Mouse (Mus musculus) olfactory bulb, adult 2 months (tissue): ENCODE results near the gene Rnf11. TPM values are rescaled to one million over a fixed set of nuclear protein-coding genes. Genes with fewer than 3 reads are reported as not detected.

ENCODE experiments used
- H3K27ac ChIP-seq: fragments of 200-500 bp; 2 replicates; pipeline ENCODE4 v1.5.1; 2012; ENCODE audit warnings: low read depth, low read length; ENCODE audit not compliant: insufficient read depth
- H3K4me1 ChIP-seq: fragments of 200-500 bp; 2 replicates; pipeline ENCODE4 v1.6.1; 2012; ENCODE audit warnings: low read length; ENCODE audit not compliant: control insufficient read depth, insufficient read depth
- H3K4me3 ChIP-seq: fragments of 200-500 bp; 2 replicates; pipeline ENCODE4 v1.5.1; 2012; ENCODE audit warnings: mild to moderate bottlenecking, low read depth, low read length, moderate library complexity; ENCODE audit not compliant: insufficient read depth
- CTCF ChIP-seq: fragments of 200-500 bp; IDR thresholded peaks from 2 replicates; pipeline ENCODE4 v1.5.1; 2012; ENCODE audit warnings: low read depth, mild to moderate bottlenecking, low read length, moderate library complexity; ENCODE audit not compliant: insufficient read depth
- POLR2A ChIP-seq: fragments of 200-500 bp; IDR thresholded peaks from 2 replicates; pipeline ENCODE4 v1.6.1; 2012; ENCODE audit warnings: mild to moderate bottlenecking, low read depth, low read length, moderate library complexity; ENCODE audit not compliant: insufficient read depth
- WGBS: fragments of 180-500 bp; shearing (Covaris S2); methylation state at CpG from one replicate; pipeline ENCODE4 v1.1.7; 2018; 5-methylcytosine and 5-hydroxymethylcytosine counted together
- polyA plus RNA-seq: library from polyadenylated mRNA; stranded (reverse); fragments of >200 nt; gene quantifications from 2 replicates; pipeline ENCODE4 v1.2.4, GENCODE M21; 2012; ENCODE audit warnings: low replicate concordance; ENCODE audit not compliant: missing spikeins, insufficient read depth, insufficient read length

The Rnf11 gene
- polyA plus RNA-seq, 1 experiment = not detected

DNA sequence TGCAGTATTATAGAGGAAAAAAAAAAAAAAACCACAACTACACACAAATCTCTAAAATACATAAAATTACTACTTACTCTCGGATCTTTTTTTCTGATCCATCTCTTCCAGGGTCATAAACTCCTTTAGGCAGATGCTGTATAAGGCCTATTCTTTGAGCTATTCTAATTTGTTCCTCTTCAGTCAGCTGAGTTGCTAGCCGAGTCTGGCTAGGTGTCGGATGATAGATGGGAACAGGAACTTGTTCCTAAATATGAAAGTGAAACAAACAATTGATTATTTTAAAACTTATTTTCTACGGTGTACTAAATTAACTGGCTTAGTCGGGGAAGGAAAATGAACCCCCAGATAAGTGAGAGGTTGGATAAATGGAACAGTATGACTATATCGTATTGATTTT, 27.7 kb downstream of the Rnf11 start:
- WGBS = 89% methylated on average over 6 of the region's 6 CpGs

DNA sequence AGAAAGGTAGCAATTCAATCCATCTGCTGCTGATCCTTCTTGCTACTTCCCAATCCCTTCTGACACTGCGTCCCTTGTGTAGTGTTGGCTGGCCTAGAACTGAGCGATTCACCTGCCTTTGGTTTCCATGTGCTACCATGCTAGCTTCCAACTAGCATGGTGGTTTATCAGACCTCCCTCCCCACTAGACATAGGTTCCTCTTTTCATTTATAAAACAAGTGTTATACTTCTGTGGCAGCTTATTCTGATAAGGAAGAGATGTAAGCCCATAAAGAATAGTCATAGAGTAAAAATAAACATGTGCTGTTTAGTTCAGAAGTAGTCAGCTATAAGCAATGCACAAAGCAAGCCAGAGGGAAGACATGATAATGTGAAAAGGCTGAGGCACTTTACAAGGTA, 36.0 kb downstream of the Rnf11 start:
- TF ChIP-seq CTCF = no peak
- TF ChIP-seq POLR2A = no peak
- WGBS = 97% methylated on average over 2 of the region's 2 CpGs

More for the DNA sequence above, 27.7 kb downstream of the Rnf11 start:
- no peaks in the 10 kb centered on the region for H3K4me1 ChIP-seq
- TF ChIP-seq CTCF (no peak), POLR2A (no peak)
- H3K27ac ChIP-seq = no peak overlapping the region
- H3K4me3 ChIP-seq = no peak overlapping the region

DNA sequence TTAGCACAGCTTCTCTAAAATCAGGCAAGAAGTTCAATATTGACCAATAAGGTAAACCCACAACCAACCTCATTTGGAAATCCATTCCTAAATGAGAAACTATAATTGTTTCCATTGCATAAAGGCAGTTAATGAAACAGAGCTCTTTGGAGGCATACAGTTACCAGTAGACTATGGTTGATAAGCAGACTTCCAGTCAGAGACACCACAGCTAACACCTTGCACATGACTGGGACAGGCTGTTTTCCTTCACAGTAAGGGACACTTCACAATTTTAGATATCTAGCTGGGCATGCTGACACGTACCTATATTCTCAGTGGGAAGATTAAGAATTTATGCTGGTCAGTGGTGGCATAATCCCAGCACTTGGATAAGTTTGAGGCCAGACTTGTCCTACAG, 38.6 kb downstream of the Rnf11 start:
- no peak overlapping the region for H3K27ac ChIP-seq
- WGBS = 93% methylated on average over 1 of the region's 1 CpGs
- TF ChIP-seq POLR2A (no peak), CTCF (no peak)
- H3K4me1 ChIP-seq = peaks cover 5% of the 10 kb centered on the region
- no peak overlapping the region for H3K4me3 ChIP-seq

More for the DNA sequence above, 36.0 kb downstream of the Rnf11 start:
- Histone ChIP-seq H3K27ac (no peak overlapping the region), H3K4me1 (peaks cover 5% of the 10 kb centered on the region), H3K4me3 (no peak overlapping the region)

DNA sequence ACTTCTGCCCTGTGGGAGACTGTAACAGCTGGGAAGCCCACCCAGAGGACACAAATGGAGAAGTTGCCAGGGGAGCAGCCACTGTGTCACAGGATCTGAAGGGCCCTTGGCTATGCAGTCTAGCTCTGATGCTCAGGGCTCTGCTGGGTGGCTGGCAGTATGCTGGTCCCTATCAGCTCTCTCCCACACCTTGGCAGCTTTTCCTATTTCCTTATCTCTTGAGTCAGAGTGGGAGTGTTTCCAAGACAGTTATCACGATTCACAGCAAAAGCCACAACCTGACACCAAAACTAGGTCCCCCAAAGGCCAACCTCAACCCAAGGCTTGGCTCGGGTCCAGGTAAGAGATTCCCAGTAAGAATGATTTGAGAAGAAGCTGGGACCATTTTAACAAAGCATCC, 39.1 kb downstream of the Rnf11 start:
- H3K4me3 ChIP-seq = no peak overlapping the region
- no peak for TF ChIP-seq CTCF
- TF ChIP-seq POLR2A = no peak
- WGBS = 50% methylated on average over 2 of the region's 2 CpGs
- H3K27ac ChIP-seq = no peak overlapping the region
- H3K4me1 ChIP-seq = peaks cover 5% of the 10 kb centered on the region

DNA sequence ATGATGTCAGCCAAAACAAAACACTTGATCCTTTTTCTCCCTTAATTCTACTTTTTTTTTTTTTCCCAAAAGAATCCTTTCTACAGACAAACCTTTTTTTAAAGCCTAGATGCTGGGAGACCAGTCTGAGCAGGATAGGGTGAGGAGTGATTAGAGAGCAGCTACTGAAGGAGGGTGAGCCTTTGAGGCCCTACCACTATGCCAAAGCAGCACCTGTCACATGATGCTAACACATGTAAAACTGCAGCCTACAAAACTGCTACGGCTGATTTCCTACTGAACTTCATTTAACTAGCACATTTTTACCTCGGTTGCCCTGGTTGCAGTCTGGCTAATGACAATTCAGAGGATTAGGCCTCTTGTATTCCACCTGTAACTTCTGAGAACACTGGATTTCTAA, 39.6 kb downstream of the Rnf11 start:
- Histone ChIP-seq H3K27ac (no peak overlapping the region), H3K4me1 (peaks cover 5% of the 10 kb centered on the region), H3K4me3 (no peak overlapping the region)
- TF ChIP-seq CTCF (no peak), POLR2A (no peak)
- WGBS = 21% methylated on average over 2 of the region's 2 CpGs

DNA sequence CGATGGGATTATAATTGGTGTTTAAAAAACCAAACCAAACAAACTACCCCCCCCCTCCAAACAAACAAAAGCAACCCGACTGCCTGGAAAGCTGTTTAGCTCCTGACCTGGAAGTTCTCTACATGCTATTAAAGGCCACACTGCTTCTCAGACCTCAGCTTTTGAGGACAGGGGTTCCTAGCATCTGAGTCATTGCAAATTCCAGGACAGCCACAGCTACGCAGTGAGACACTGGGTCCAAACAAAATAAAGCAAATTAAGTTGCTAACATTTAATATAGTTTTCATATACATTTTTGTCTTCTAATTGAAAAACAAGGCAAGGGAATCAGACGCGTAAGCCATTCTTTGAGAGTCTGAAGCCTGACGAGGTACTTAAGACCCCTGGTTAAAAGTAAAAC, 40.1 kb downstream of the Rnf11 start:
- no peak overlapping the region for H3K27ac ChIP-seq
- no peak overlapping the region for H3K4me3 ChIP-seq
- H3K4me1 ChIP-seq = peaks cover 5% of the 10 kb centered on the region
- TF ChIP-seq POLR2A = no peak
- no peak for TF ChIP-seq CTCF
- 53% methylated on average over 6 of the region's 6 CpGs for WGBS

DNA sequence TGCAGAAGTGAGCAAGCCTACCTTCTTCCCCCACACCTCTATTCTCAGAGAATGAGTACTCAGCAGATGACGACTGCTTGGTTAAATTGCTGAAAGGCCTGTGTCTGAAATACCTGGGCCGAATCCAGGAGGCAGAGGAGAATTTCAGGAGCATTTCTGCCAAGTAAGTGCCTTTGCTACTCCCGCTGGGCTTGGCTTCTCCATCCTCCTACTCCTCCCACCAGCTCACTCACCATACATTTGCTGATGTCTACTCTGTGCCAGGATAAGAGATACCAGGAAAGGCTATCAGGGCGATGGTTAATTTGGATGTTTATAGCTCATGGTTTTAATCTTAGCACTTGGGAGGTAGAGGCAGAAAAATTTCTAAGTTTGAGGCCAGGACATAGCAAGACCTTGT, 41.9 kb downstream of the Rnf11 start:
- no peak overlapping the region for H3K27ac ChIP-seq
- no peak for TF ChIP-seq POLR2A
- peaks cover 5% of the 10 kb centered on the region for H3K4me1 ChIP-seq
- WGBS = 64% methylated on average over 4 of the region's 4 CpGs
- H3K4me3 ChIP-seq = no peak overlapping the region

DNA sequence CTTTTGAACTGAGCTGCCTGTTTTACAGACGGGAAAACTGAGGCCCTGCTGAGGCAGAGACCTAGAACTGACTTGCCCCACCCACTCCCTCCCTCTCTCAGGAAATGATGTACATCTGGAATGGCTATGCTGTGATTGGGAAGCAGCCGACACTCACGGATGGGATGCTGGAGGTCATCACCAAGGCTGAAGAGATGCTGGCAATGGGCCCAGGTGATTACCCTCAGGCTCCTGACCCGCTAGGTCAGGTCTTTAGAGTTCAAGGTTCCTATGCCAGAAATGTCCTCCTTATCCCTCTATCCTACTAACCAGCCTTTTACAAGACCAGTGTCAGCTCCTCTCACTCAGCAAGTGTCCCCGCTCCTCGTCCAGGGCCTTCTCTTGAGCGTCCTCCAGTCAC, 42.4 kb downstream of the Rnf11 start:
- H3K4me3 ChIP-seq = no peak overlapping the region
- no peak for TF ChIP-seq POLR2A
- no peak for TF ChIP-seq CTCF
- no peak overlapping the region for H3K27ac ChIP-seq
- H3K4me1 ChIP-seq = peaks cover 5% of the 10 kb centered on the region
- 92% methylated on average over 7 of the region's 7 CpGs for WGBS

DNA sequence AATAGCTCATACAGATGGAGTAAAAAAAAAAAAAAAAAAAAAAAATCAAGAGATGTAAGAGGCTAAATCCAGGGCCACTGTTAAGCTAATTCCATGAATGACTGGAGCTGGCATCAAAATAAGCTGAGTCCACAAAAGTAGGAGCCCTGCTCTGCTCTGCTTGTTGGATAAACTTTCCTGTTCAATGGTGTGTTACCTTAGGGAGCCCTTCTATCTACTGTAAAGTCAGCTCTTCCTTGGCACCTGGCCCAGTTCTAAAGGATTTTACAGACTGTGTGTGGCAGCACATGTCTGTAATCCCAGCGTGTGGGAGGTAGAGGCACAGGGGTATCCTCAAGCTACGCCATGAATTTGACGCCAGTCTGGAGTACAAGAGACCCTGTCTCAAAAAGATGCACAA, 43.5 kb downstream of the Rnf11 start:
- Histone ChIP-seq H3K4me3 (no peak overlapping the region), H3K27ac (no peak overlapping the region), H3K4me1 (peaks cover 5% of the 10 kb centered on the region)
- no peak for TF ChIP-seq POLR2A
- TF ChIP-seq CTCF = no peak
- 92% methylated on average over 3 of the region's 3 CpGs for WGBS

DNA sequence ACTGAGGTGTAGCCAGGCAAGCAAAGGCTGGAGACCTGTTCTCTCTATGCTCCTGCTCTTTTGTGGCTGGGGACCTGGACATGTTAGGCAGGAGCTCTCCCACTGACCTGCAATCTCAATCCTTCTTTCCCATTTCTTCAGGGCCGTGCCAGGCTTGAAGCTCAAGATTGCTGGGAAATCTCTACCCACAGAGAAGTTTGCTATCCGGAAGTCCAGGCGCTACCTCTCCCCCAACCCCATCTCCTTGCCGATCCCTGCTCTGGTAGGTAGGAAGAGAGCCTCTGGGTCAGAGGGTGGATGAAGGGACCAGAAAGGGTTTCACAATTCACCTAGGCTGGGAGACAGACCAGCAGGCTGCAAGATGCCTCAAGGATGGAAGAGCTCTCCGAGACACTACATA, 44.1 kb downstream of the Rnf11 start:
- Histone ChIP-seq H3K4me1 (peaks cover 3% of the 10 kb centered on the region), H3K27ac (no peak overlapping the region), H3K4me3 (no peak overlapping the region)
- TF ChIP-seq CTCF = no peak
- TF ChIP-seq POLR2A = no peak
- WGBS = 93% methylated on average over 5 of the region's 5 CpGs
